ENCODE assay signal across 9 mouse cellular contexts in genomic region chr9:92147555-92148248, GRCm38 (mm10). TPM values are rescaled to one million over a fixed set of nuclear protein-coding genes. Genes with fewer than 3 reads are reported as not detected.
DNase-seq lines count a peak whose midpoint lies in the region; ATAC-seq and TF ChIP-seq lines count a peak whose summit lies in the region.
"Had no signal": no experiment of that assay in that cellular context is flagged by ENCODE, and none has a peak within 500 bp of the region (broad histone marks: within the 10 kb centered on the region; RNA-seq: fewer than 3 reads in every experiment).

No protein-coding gene starts in this region.

- no peak overlapping the region for H3K9ac ChIP-seq in liver, embryonic 11.5 days (ENCODE audit: low read depth, low read length)
- no peak overlapping the region for H3K9ac ChIP-seq in forebrain, postnatal 0 days
- no peak overlapping the region for H3K9ac ChIP-seq in stomach, postnatal 0 days (ENCODE audit: low read length)

- peak; percentile 71 for TF ChIP-seq CTCF in forebrain, postnatal 0 days (IDR thresholded peaks at IDR 0.05; ENCODE audit: low read depth)
- TF ChIP-seq CTCF in stomach, postnatal 0 days (IDR thresholded peaks at IDR 0.05; ENCODE audit: low read depth) = peak; percentile 78

- WGBS in liver, embryonic 11.5 days = 21% methylated on average over 7 of the region's 7 CpGs
- WGBS in forebrain, postnatal 0 days = 19% methylated on average over 7 of the region's 7 CpGs
- 23% methylated on average over 7 of the region's 7 CpGs for WGBS in stomach, postnatal 0 days

- no peak overlapping the region for H3K4me2 ChIP-seq in liver, embryonic 11.5 days
- H3K4me2 ChIP-seq in forebrain, postnatal 0 days (ENCODE audit: low read depth) = no peak overlapping the region
- no peak overlapping the region for H3K4me2 ChIP-seq in stomach, postnatal 0 days (replicated peaks; ENCODE audit: low read depth)

- H3K36me3 ChIP-seq in liver, embryonic 11.5 days (ENCODE audit: control insufficient read depth, insufficient read depth, low read length) = no peaks in the 10 kb centered on the region
- no peaks in the 10 kb centered on the region for H3K36me3 ChIP-seq in forebrain, postnatal 0 days (ENCODE audit: insufficient read depth)
- no peaks in the 10 kb centered on the region for H3K36me3 ChIP-seq in stomach, postnatal 0 days (ENCODE audit: control insufficient read depth, insufficient read depth, low read length)

- H3K9me3 ChIP-seq in liver, embryonic 11.5 days (ENCODE audit: control insufficient read depth, low read length) = no peaks in the 10 kb centered on the region
- H3K9me3 ChIP-seq in forebrain, postnatal 0 days (ENCODE audit: low read length) = no peaks in the 10 kb centered on the region
- no peaks in the 10 kb centered on the region for H3K9me3 ChIP-seq in stomach, postnatal 0 days (ENCODE audit: control insufficient read depth, low read length)

- no peaks in the 10 kb centered on the region for H3K27me3 ChIP-seq in liver, embryonic 11.5 days (replicated peaks; ENCODE audit: control insufficient read depth, insufficient read depth, low read length)
- no peaks in the 10 kb centered on the region for H3K27me3 ChIP-seq in forebrain, postnatal 0 days (ENCODE audit: insufficient read depth, low read length)
- H3K27me3 ChIP-seq in stomach, postnatal 0 days (ENCODE audit: control insufficient read depth, insufficient read depth, low read length) = no peaks in the 10 kb centered on the region

- H3K27ac ChIP-seq in liver, embryonic 11.5 days (ENCODE audit: low read depth, low read length) = no peak overlapping the region
- no peak overlapping the region for H3K27ac ChIP-seq in forebrain, postnatal 0 days (ENCODE audit: low read depth, low read length)
- no peak overlapping the region for H3K27ac ChIP-seq in stomach, postnatal 0 days (replicated peaks)

- ATAC-seq in liver, embryonic 11.5 days (replicated peaks; ENCODE audit: low FRiP score) = peak; percentile 76; the same call in 1 of the 2 replicates
- peak; percentile 78 for ATAC-seq in forebrain, postnatal 0 days
- peak; percentile 68; the same call in 1 of the 2 replicates for ATAC-seq in stomach, postnatal 0 days (ENCODE audit: low FRiP score, low TSS enrichment)

- H3K4me1 ChIP-seq in liver, embryonic 11.5 days (replicated peaks; ENCODE audit: control insufficient read depth, insufficient read depth, low read length) = no peaks in the 10 kb centered on the region
- no peaks in the 10 kb centered on the region for H3K4me1 ChIP-seq in forebrain, postnatal 0 days (ENCODE audit: insufficient read depth)
- no peaks in the 10 kb centered on the region for H3K4me1 ChIP-seq in stomach, postnatal 0 days (replicated peaks; ENCODE audit: control insufficient read depth, insufficient read depth)

- no peak overlapping the region for H3K4me3 ChIP-seq in liver, embryonic 11.5 days (ENCODE audit: low read depth, low read length)
- H3K4me3 ChIP-seq in forebrain, postnatal 0 days (ENCODE audit: low read depth, low read length) = no peak overlapping the region
- no peak overlapping the region for H3K4me3 ChIP-seq in stomach, postnatal 0 days (ENCODE audit: low read depth, low read length)

- no peak for TF ChIP-seq EP300 in stomach, postnatal 0 days (optimal IDR thresholded peaks at IDR 0.05)

- peak; percentile 18 for DNase-seq in adrenal gland, postnatal 10 days
- DNase-seq in adrenal gland, adult 18-20 months (ENCODE audit: low spot score in 2 of 2) = no peak
- DNase-seq in liver, embryonic 11.5 days (ENCODE audit: low spot score) = no peak
- no peak for DNase-seq in liver
- DNase-seq in forebrain, postnatal 0 days = peak; percentile 70
- DNase-seq in lung, postnatal 10 days = peak; percentile 32
- no peak for DNase-seq in stomach, postnatal 0 days (ENCODE audit: low spot score)
- DNase-seq in urinary bladder, adult 18-20 months (ENCODE audit: low spot score in 2 of 2) = no peak

RNA-seq across cellular contexts. Expression of gene Plscr5, which starts 45.0 kb away (rescaled TPM):
- not detected for total RNA-seq in adrenal gland, postnatal 10 days (2021)
- total RNA-seq in adrenal gland, adult 18-20 months (2021) = not detected
- polyA plus RNA-seq in liver, embryonic 11.5 days (2014; fragmentation: Nextera tagmentation; extraction: Ambion mirVana) = not detected in 2 replicates
- total RNA-seq in forebrain, postnatal 0 days (2014; rRNA removed) = 0.24 TPM in 1 of 2 replicates, not detected in the other
- polyA plus RNA-seq in forebrain, postnatal 0 days (2015; fragmentation: Nextera tagmentation; extraction: Ambion mirVana) = 0.20 and 0.68 TPM in 2 replicates
- polyA plus RNA-seq in stomach, postnatal 0 days (2015; fragmentation: Nextera tagmentation; extraction: Ambion mirVana) = 0.08 TPM in 1 of 2 replicates, not detected in the other
- polyA plus RNA-seq: lung, embryonic 16.5 days had no signal

Comparison
In these comparisons a context has a peak if more than half of its experiments do, and no peak if none do; other contexts are left out.
1. DNase-seq: peak in adrenal gland, postnatal 10 days (single experiment), forebrain, postnatal 0 days (single experiment) and lung, postnatal 10 days (single experiment); none in adrenal gland, adult 18-20 months (0 of 2), liver, embryonic 11.5 days (single experiment), liver (single experiment), stomach, postnatal 0 days (single experiment) and urinary bladder, adult 18-20 months (0 of 2).
2. Peak in every context shown above with its lines, with median percentiles within 50 percentile points of each other: ATAC-seq.